In the genomic region with DNA sequence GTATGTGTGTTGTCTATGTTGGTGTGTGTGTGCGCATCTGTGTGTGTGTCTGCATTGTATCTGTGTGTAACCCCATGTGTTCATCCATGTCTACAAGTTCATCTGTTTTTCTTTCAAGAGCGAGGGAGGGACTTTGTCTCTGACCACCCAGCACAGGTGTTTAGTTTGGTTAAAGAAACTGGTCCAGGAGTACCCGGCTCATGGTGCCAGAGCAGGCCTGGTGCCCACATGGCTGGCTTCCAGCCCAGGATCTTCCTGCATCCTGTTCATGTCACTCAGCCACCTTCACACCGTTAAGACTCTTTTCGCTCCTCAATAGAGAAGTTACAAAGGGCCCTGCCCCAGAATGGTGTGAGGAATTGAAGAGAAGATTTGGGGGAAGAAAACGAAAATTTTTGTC, we compare ENCODE assay signal across 34 mouse cellular contexts. TPM values are rescaled to one million over a fixed set of nuclear protein-coding genes. Genes with fewer than 3 reads are reported as not detected.
DNase-seq lines count a peak whose midpoint lies in the region; ATAC-seq lines count a peak whose summit lies in the region.
"Had no signal": no experiment of that assay in that cellular context is flagged by ENCODE, and none has a peak within 500 bp of the region (broad histone marks: within the 10 kb centered on the region; RNA-seq: fewer than 3 reads in every experiment).

No protein-coding gene starts in this region.

- WGBS in kidney, embryonic 15.5 days, result 82% methylated on average over 6 of the region's 6 CpGs
- WGBS in hindbrain, embryonic 14.5 days, result 78% methylated on average over 6 of the region's 6 CpGs

- H3K9me3 ChIP-seq in kidney, embryonic 15.5 days (replicated peaks), result no peaks in the 10 kb centered on the region
- no peaks in the 10 kb centered on the region for H3K9me3 ChIP-seq in hindbrain, embryonic 14.5 days (ENCODE audit: control insufficient read depth, low read length)
- H3K9me3 ChIP-seq: heart, embryonic 10.5 days; hindbrain, embryonic 13.5 days; liver, embryonic 12.5 days; megakaryocyte, embryonic 14.5 days; midbrain, embryonic 12.5 days; neural tube, embryonic 15.5 days had no signal

- peaks cover 4% of the 10 kb centered on the region; the same call in 1 of the 2 replicates for H3K36me3 ChIP-seq in kidney, embryonic 15.5 days
- H3K36me3 ChIP-seq in hindbrain, embryonic 14.5 days (replicated peaks; ENCODE audit: control insufficient read depth, insufficient read depth), result peaks cover 55% of the 10 kb centered on the region

- H3K4me3 ChIP-seq in kidney, embryonic 15.5 days (replicated peaks), result no peak overlapping the region
- H3K4me3 ChIP-seq in hindbrain, embryonic 14.5 days (replicated peaks; ENCODE audit: low read length), result no peak overlapping the region
- H3K4me3 ChIP-seq: erythroblast, embryonic 14.5 days; heart, embryonic 10.5 days; hindbrain, embryonic 13.5 days; layer of hippocampus, adult 2 months; left cerebral cortex, adult 2 months; liver, embryonic 12.5 days; megakaryocyte, embryonic 14.5 days; midbrain, embryonic 12.5 days; neural tube, embryonic 15.5 days had no signal

- H3K4me1 ChIP-seq in kidney, embryonic 15.5 days, result no peaks in the 10 kb centered on the region
- no peaks in the 10 kb centered on the region for H3K4me1 ChIP-seq in hindbrain, embryonic 14.5 days (replicated peaks; ENCODE audit: control insufficient read depth, insufficient read depth, low read length)
- H3K4me1 ChIP-seq: heart, embryonic 10.5 days; liver, embryonic 12.5 days; megakaryocyte, embryonic 14.5 days; midbrain, embryonic 12.5 days had no signal

- intact Hi-C loops in heart, postnatal 36 days (cut with DNase I), result no loop called here

- H3K9ac ChIP-seq in kidney, embryonic 15.5 days, result no peak overlapping the region
- no peak overlapping the region for H3K9ac ChIP-seq in hindbrain, embryonic 14.5 days
- H3K9ac ChIP-seq: hindbrain, embryonic 13.5 days; liver, embryonic 12.5 days; liver, postnatal 0 days; midbrain, embryonic 12.5 days; neural tube, embryonic 15.5 days had no signal

- no peak overlapping the region for H3K27ac ChIP-seq in kidney, embryonic 15.5 days
- H3K27ac ChIP-seq in hindbrain, embryonic 14.5 days, result no peak overlapping the region
- H3K27ac ChIP-seq: heart, embryonic 10.5 days; hindbrain, embryonic 13.5 days; layer of hippocampus, adult 2 months; left cerebral cortex, adult 2 months; liver, embryonic 12.5 days; midbrain, embryonic 12.5 days; neural tube, embryonic 15.5 days had no signal

- ATAC-seq in kidney, embryonic 15.5 days (replicated peaks; ENCODE audit: low FRiP score), result no peak
- ATAC-seq in hindbrain, embryonic 14.5 days (ENCODE audit: low FRiP score), result no peak
- ATAC-seq: intestine, postnatal 0 days; liver, embryonic 12.5 days; liver, postnatal 0 days; Patski had no signal

- no peaks in the 10 kb centered on the region for H3K27me3 ChIP-seq in kidney, embryonic 15.5 days
- H3K27me3 ChIP-seq in hindbrain, embryonic 14.5 days (ENCODE audit: control insufficient read depth, insufficient read depth, low read length), result no peaks in the 10 kb centered on the region
- H3K27me3 ChIP-seq: hindbrain, embryonic 13.5 days; liver, embryonic 12.5 days; midbrain, embryonic 12.5 days; neural tube, embryonic 15.5 days; Patski had no signal

- no peak overlapping the region for H3K4me2 ChIP-seq in kidney, embryonic 15.5 days
- no peak overlapping the region for H3K4me2 ChIP-seq in hindbrain, embryonic 14.5 days (replicated peaks)
- H3K4me2 ChIP-seq: hindbrain, embryonic 13.5 days; liver, embryonic 12.5 days; midbrain, embryonic 12.5 days; neural tube, embryonic 15.5 days had no signal

- DNase-seq in heart, adult 11 months, result peak; percentile 84
- DNase-seq in heart, postnatal 36 days, result no peak
- DNase-seq in cerebellum, adult 11-12 months, result peak; percentile 75
- peak; percentile 76 for DNase-seq in cerebellum, adult 9-11 months
- no peak for DNase-seq in layer of hippocampus, adult 18-20 months (ENCODE audit: low spot score in 2 of 2)
- DNase-seq in hindbrain, embryonic 14.5 days (ENCODE audit: low spot score), result no peak
- DNase-seq: adrenal gland, postnatal 10 days; gastrocnemius, postnatal 10 days; heart, postnatal 4 days; liver, postnatal 0 days; lung, postnatal 36 days; retina, postnatal 1 day; spleen, adult 18-20 months; thymus, postnatal 25 days had no signal

RNA-seq across cellular contexts. Expression of a gene that starts 14.2 kb away (rescaled TPM):
- total RNA-seq in heart, postnatal 36 days (2021), result 100 to 1,000 TPM in 1 of 2 experiments, 10 to 100 TPM in 1; 75.2 to 109 TPM
- total RNA-seq in layer of hippocampus, adult 18-20 months (2021), result 100 to 1,000 TPM; 103 to 111 TPM
- 10.3 and 10.5 TPM in 2 replicates for polyA plus RNA-seq in kidney, embryonic 15.5 days (2015; fragmentation: Nextera tagmentation; extraction: Ambion mirVana)
- polyA plus RNA-seq in hindbrain, embryonic 14.5 days (2014; fragmentation: Nextera tagmentation; extraction: Ambion mirVana), result 17.1 and 19.7 TPM in 2 replicates
- total RNA-seq: granulocyte monocyte progenitor cell, adult 5-6 weeks; monocyte, adult 5-6 weeks had no signal
- polyA plus RNA-seq: erythroblast, embryonic 14.5 days had no signal

RNA-seq across cellular contexts. Expression of a gene that starts 52.2 kb away (rescaled TPM):
- total RNA-seq in heart, postnatal 36 days (2021), result not detected
- under 1 TPM in 1 of 2 experiments, not detected in 1; 0.52 TPM for total RNA-seq in layer of hippocampus, adult 18-20 months (2021)
- polyA plus RNA-seq in kidney, embryonic 15.5 days (2015; fragmentation: Nextera tagmentation; extraction: Ambion mirVana), result not detected in 2 replicates
- 0.85 and 0.87 TPM in 2 replicates for polyA plus RNA-seq in hindbrain, embryonic 14.5 days (2014; fragmentation: Nextera tagmentation; extraction: Ambion mirVana)
- total RNA-seq: adrenal gland, postnatal 10 days; gastrocnemius, postnatal 10 days; granulocyte monocyte progenitor cell, adult 5-6 weeks; heart, postnatal 4 days; left cerebral cortex, adult 2 months; left cerebral cortex, postnatal 36 days; MEL; monocyte, adult 5-6 weeks had no signal
- polyA plus RNA-seq: erythroblast, embryonic 14.5 days; forebrain, embryonic 11.5 days; heart, embryonic 10.5 days; kidney, embryonic 14.5 days; limb, embryonic 14.5 days; liver, embryonic 12.5 days; liver, postnatal 0 days; midbrain, embryonic 12.5 days; neural tube, embryonic 15.5 days; Patski; stomach, embryonic 16.5 days had no signal

Comparison
In these comparisons a context has a peak if more than half of its experiments do, and no peak if none do; other contexts are left out.
1. DNase-seq: peak in heart, adult 11 months (single experiment), cerebellum, adult 11-12 months (single experiment) and cerebellum, adult 9-11 months (single experiment); none in heart, postnatal 36 days (0 of 2), layer of hippocampus, adult 18-20 months (0 of 2) and hindbrain, embryonic 14.5 days (single experiment).